Mouse (Mus musculus) layer of hippocampus, postnatal 14 days (tissue): ENCODE data around the gene Gm8720. TPM values are rescaled to one million over a fixed set of nuclear protein-coding genes. Genes with fewer than 3 reads are reported as not detected.
"Not testable (repeated sequence)": the region's sequence is repeated elsewhere in the genome, so short reads cannot be mapped to it uniquely, and the experiment has no call there.

Source experiments
- DNase-seq, 2 experiments: peaks; one replicate each; pipeline ENCODE4 v3.0.0; 2021 to 2022; ENCODE audit warnings: low spot score in 2 of 2, mixed read lengths in 1 of 2
- long read RNA-seq, 2 experiments: library from polyadenylated mRNA; stranded (forward); transcript quantifications; one replicate each; pipeline ENCODE4 v2.0.0; 2021
- total RNA-seq, 2 experiments: library from RNA; stranded (reverse); gene quantifications; 2 replicates each; pipeline ENCODE4 v1.2.3; 2021

The Gm8720 gene
- not detected for total RNA-seq
- long read RNA-seq, experiment 1: 0 reads
- long read RNA-seq, experiment 2: 0 reads

DNA sequence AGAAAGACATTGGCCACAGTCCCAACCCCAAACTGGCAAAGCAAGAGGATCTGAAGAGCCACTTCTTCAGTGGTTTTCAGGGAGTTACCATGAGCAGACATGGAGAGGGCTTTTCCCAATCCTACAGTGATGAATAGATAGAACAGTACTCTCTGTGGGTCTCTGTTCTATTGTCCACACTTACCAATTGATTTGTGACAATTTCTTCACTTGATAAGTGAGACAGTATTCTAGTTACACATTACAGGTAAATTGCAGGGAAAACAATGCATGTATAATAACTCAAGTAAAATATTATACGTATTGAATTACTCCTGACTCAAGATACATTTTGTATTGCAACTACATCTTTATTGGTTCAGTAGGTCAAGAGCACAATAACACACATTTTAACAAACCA lies at the start of gene Gm8720:
Gene Gm8720 (minus strand): TSS at position 101 of the 400 bp plus-strand sequence.
- not testable (repeated sequence) for DNase-seq

DNA sequence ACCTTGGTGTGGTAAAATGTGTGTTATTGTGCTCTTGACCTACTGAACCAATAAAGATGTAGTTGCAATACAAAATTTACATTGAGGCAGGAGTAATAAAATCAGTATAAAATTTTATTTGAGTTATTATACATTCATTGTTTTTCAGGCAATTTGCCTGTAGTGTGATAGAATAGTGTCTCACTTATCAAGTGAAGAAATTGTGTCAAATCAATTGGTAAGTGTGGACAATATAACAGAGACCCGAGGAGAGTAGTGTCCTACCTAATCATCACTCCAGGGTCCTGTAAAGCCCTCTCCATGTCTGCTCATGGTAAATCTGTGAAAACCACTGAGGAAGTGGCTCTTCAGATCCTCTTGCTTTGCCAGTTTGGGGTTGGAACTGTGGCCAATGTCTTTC lies 12.0 kb downstream of the Gm8720 start, which contains the start of gene Vmn1r163:
Gene Vmn1r163 (plus strand): TSS at position 301 of the 400 bp plus-strand sequence.
- DNase-seq: not testable (repeated sequence)

DNA sequence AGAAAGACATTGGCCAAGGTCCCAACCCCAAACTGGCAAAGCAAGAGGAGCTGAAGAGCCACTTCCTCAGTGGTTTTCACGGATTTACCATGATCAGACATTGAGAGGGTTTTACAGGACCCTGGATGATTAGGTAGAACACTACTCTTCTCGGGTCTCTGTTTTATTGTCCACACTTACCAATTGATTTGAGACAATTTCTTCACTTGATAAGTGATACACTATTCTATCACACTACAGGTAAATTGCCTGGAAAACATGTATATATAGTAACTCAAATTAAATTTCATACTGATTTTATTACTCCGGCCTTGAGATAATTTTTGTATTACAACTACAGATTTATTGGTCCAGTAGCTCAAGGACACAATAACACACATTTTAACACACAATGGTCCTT lies 47.4 kb downstream of the Gm8720 start, which contains the start of gene Gm4216:
Gene Gm4216 (minus strand): TSS at position 101 of the 400 bp plus-strand sequence.
- DNase-seq: not testable (repeated sequence)

Other genes starting within 250 kb of the Gm8720 start
- gene Vmn1r159, start 223.9 kb downstream of the Gm8720 start, total RNA-seq: not detected
- gene Vmn1r160, start 196.2 kb downstream of the Gm8720 start, total RNA-seq: not detected
- gene Gm4214, start 82.8 kb downstream of the Gm8720 start, total RNA-seq: not detected
- gene Gm4216, start 47.5 kb downstream of the Gm8720 start, total RNA-seq: not detected
- gene Vmn1r163, start 11.9 kb downstream of the Gm8720 start, total RNA-seq: not detected
- not detected for gene Gm10662, start 77.0 kb upstream of the Gm8720 start, total RNA-seq
- gene Vmn1r165, start 149.9 kb upstream of the Gm8720 start, total RNA-seq: not detected
- not detected for gene Vmn1r166, start 184.2 kb upstream of the Gm8720 start, total RNA-seq
- gene Gm6902, start 211.4 kb upstream of the Gm8720 start, total RNA-seq: not detected
- not detected for gene Nlrp4e, start 233.7 kb upstream of the Gm8720 start, total RNA-seq